Mouse (Mus musculus) small intestine, adult 2 months (tissue): ENCODE measurements around the gene Tmem128. TPM values are rescaled to one million over a fixed set of nuclear protein-coding genes. Genes with fewer than 3 reads are reported as not detected.
A peak's percentile ranks its signal among the peaks of the same experiment; 100 is the strongest.

Experiments used
- H3K27ac ChIP-seq: fragments of 200-500 bp; 2 replicates; pipeline ENCODE4 v1.5.1; 2012; ENCODE audit warnings: low read depth, low read length, control low read depth, inconsistent platforms; ENCODE audit not compliant: insufficient read depth
- H3K27me3 ChIP-seq: fragments of 200-500 bp; 2 replicates; pipeline ENCODE4 v1.6.1; 2012; ENCODE audit warnings: mild to moderate bottlenecking, moderate library complexity, low read length, inconsistent platforms; ENCODE audit not compliant: control insufficient read depth, insufficient read depth
- H3K36me3 ChIP-seq: fragments of 200-500 bp; 2 replicates; pipeline ENCODE4 v1.6.1; 2012; ENCODE audit warnings: mild to moderate bottlenecking, low read length, control low read depth, inconsistent platforms; ENCODE audit not compliant: control insufficient read depth, insufficient read depth
- H3K4me1 ChIP-seq: fragments of 200-500 bp; 2 replicates; pipeline ENCODE4 v1.6.1; 2012; ENCODE audit warnings: low read length, inconsistent platforms, mixed read lengths; ENCODE audit not compliant: control insufficient read depth, insufficient read depth, insufficient read length
- H3K4me3 ChIP-seq: fragments of 200-500 bp; 2 replicates; pipeline ENCODE4 v1.5.1; 2012; ENCODE audit warnings: low read depth, mild to moderate bottlenecking, control low read depth, inconsistent platforms, low read length, moderate library complexity
- CTCF ChIP-seq: fragments of 200-500 bp; IDR thresholded peaks from 2 replicates; pipeline ENCODE4 v1.5.1; 2012; ENCODE audit warnings: low read depth, mild to moderate bottlenecking, control low read depth, inconsistent platforms, low read length, moderate library complexity, mixed read lengths; ENCODE audit not compliant: insufficient replicate concordance, insufficient read length; ENCODE audit errors: extremely low read depth
- POLR2A ChIP-seq: fragments of 200-500 bp; IDR thresholded peaks from 2 replicates; pipeline ENCODE4 v1.6.1; 2012; ENCODE audit warnings: low read depth, mild to moderate bottlenecking, control low read depth, inconsistent platforms, low read length, moderate library complexity
- WGBS: fragments of 180-500 bp; shearing (Covaris S2); methylation state at CpG from one replicate; pipeline ENCODE4 v1.1.7; 2018; 5-methylcytosine and 5-hydroxymethylcytosine counted together
- polyA plus RNA-seq: library from polyadenylated mRNA; depleted of rRNA; stranded (reverse); fragments of >200 nt; gene quantifications from 2 replicates; pipeline ENCODE4 v1.2.3, GENCODE M21; 2012; rRNA removed

The Tmem128 gene
- polyA plus RNA-seq, result 9.6 and 19.7 TPM in 2 replicates

DNA sequence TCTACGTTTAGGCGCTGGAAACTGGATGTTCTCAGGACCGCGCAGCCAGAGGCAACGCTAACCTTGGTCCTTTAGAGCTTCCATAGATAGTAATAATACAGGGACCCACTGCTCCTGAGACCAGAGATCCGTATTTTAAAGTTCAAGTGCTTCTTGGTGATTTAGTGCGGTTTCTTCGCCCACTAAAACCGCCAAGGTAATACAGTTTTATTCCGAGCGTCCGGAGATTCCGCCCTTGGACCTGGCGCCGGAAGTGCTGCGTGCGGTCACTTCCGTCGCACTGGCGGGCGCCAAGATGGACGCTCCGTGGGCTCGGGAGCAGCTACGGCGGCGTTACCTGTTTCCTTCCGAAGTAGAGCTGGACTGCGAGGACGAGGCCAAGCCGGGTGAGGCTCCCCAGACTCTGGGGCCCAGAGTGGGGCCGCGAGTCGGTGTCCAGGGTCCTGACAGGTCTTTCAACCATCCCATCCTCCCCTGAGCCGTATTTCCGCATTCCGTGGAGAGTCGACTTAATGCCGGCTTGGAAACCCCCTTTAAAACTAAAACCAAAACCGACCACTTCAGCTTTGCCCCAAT lies at the start of gene Tmem128:
Gene Tmem128 (plus strand): TSS at position 79 of the 576 bp plus-strand sequence.
- WGBS, result under 1% methylated on average over 40 of the region's 40 CpGs
- TF ChIP-seq CTCF, result no peak
- peak; percentile 88 for TF ChIP-seq POLR2A
- Histone ChIP-seq H3K27ac (peak within 1 kb of the TSS; percentile 72), H3K36me3 (peaks cover 26% of the 10 kb centered on the region), H3K4me3 (peak within 1 kb of the TSS; percentile 85), H3K4me1 (no peaks in the 10 kb centered on the region), H3K27me3 (no peaks in the 10 kb centered on the region)

DNA sequence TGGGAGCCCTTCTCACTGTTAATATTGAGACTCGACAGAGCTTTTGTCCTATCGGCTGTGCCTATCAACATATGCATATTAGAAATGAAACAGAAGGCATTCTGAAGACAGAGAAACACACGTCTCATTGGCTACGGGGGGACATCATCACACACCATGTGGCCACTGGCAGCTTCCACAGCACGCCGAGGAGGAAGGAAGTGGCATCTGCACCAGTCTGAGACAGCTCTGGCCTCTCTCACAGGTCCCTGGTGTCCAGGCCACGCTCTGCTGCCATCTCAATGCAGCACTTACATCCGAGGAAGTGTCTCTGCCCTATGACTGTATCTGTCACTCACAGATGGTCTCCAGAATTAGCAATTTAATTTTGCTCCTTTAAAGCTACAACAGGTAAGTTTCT lies 48.3 kb upstream of the Tmem128 start:
- no peaks in the 10 kb centered on the region; the same call in 1 of the 2 replicates for H3K4me1 ChIP-seq
- 81% methylated on average over 8 of the region's 8 CpGs for WGBS
- no peak for TF ChIP-seq CTCF
- TF ChIP-seq POLR2A, result no peak
- H3K36me3 ChIP-seq, result peaks cover 31% of the 10 kb centered on the region
- H3K27ac ChIP-seq, result no peak overlapping the region
- H3K27me3 ChIP-seq, result no peaks in the 10 kb centered on the region
- H3K4me3 ChIP-seq, result no peak overlapping the region

DNA sequence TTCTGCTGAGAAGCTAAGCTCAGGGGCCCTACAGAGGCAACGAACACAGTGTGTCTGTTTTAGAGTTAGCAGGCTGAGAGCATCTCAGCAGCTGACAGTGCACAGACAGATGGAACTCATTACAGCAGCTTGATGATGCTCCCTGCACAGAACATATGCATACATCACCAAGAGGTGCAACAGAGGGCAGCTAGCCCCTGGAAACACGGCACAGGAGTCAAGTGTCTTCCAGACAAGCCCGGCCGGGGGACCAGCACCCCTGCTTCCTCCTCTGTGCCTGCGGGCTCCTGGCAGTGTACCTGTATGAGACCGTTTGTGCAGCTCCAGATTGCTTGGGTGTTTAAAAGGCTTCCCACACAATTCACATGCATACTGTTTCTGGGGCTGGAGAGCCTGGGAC lies 47.0 kb upstream of the Tmem128 start:
- WGBS, result 89% methylated on average over 6 of the region's 6 CpGs
- H3K4me3 ChIP-seq, result no peak overlapping the region
- no peak overlapping the region for H3K27ac ChIP-seq
- no peak for TF ChIP-seq POLR2A
- TF ChIP-seq CTCF, result no peak
- peaks cover 31% of the 10 kb centered on the region for H3K36me3 ChIP-seq
- H3K27me3 ChIP-seq, result no peaks in the 10 kb centered on the region
- H3K4me1 ChIP-seq, result no peaks in the 10 kb centered on the region; the same call in 1 of the 2 replicates

DNA sequence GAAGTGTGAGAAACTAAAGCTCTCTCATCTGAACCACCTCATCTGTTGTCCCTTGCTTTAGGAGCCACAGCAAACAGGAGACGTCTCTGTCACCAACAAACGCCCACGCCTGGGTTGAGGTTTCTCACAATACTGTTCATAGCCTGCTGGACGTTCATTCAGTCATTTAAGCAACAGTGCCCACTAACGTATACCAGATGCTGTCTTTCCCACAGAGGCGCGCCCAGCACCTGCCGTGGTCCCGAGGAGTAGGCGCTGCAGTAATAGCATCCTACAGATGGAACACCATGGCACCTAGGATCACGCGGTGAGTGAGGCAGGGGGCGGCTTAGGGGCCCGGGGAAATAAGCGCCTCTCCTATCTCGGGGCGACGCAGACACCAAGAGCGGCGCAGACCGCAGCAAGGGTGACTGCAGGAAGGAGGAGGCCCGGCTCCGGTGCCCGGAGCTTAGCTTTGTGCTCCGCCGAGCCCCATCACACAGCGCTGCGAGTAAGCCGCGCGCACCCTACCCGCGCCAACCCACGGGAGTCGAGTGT lies 40.1 kb upstream of the Tmem128 start:
- Histone ChIP-seq H3K4me1 (peaks cover 10% of the 10 kb centered on the region; the same call in 1 of the 2 replicates), H3K27me3 (no peaks in the 10 kb centered on the region), H3K27ac (no peak overlapping the region; the same call in 1 of the 2 replicates), H3K4me3 (peak overlapping the region; percentile 95), H3K36me3 (peaks cover 9% of the 10 kb centered on the region; the same call in 1 of the 2 replicates)
- WGBS, result under 1% methylated on average over 35 of the region's 35 CpGs
- no peak for TF ChIP-seq POLR2A
- TF ChIP-seq CTCF, result no peak

DNA sequence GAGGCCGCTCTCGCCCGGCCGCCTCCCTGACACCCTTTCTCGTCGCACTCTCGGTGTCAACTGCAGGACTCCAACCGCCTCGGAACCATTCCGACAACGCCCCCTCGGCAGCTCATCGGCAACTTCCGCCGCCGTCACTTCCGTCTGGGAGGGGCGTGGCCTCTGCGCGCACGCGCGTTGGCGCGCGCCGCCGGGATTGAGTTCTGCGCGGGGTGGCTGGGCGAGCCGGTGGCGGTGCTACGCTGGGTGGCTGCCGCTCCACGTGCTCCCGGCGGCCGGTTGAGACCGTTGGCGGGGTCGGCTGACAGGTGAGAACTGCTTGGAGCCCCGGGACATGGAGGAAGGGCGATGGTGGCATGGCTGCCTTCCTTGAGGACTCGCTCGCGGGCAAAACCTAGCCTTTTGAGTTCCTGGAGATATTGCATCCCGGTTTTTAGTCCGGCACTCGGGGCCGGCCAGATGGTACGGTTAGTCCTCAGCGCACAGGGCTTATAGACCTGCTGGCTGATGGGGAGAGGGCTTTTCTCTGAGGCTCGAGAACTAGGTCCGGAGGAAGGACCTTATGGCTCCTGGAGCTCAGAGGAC lies 39.6 kb upstream of the Tmem128 start, which contains the start of the genes Zbtb49 and Lyar:
Gene Zbtb49 (minus strand): TSS at position 130 of the 585 bp plus-strand sequence.
Gene Lyar (plus strand): TSS at position 143 of the 585 bp plus-strand sequence.
- WGBS, result under 1% methylated on average over 55 of the region's 55 CpGs
- TF ChIP-seq POLR2A (peak; percentile 67), CTCF (no peak)
- Histone ChIP-seq H3K4me1 (peaks cover 10% of the 10 kb centered on the region; the same call in 1 of the 2 replicates), H3K27me3 (no peaks in the 10 kb centered on the region), H3K36me3 (peaks cover 6% of the 10 kb centered on the region), H3K27ac (no peak within 1 kb of the TSS; the same call in 1 of the 2 replicates), H3K4me3 (peak within 1 kb of the TSS; percentile 95)

DNA sequence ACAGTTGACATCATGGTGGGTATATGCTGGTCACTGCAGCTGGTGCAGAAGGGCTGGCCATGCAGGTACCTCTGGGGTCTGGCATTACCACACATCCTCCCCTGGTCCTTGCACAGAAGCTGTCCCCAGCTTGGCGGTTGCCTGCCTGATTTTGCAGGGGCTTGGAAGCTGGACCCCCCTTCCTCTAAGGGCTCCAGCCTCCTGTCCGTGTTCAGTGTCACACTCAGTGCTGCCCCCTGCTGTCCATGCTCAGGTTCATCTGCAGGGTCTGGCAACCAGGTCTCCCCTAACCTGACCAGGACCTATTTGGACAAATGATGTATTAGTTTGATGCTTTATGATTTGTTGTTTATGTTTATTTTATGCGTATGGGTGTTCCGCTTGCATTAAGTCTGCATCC lies 24.6 kb upstream of the Tmem128 start:
- WGBS, result 77% methylated on average over 4 of the region's 4 CpGs
- Histone ChIP-seq H3K27ac (no peak overlapping the region), H3K4me1 (no peaks in the 10 kb centered on the region), H3K4me3 (no peak overlapping the region), H3K36me3 (peaks cover 22% of the 10 kb centered on the region), H3K27me3 (no peaks in the 10 kb centered on the region)
- TF ChIP-seq POLR2A, result no peak
- peak; percentile 54; the same call in 1 of the 2 replicates for TF ChIP-seq CTCF

DNA sequence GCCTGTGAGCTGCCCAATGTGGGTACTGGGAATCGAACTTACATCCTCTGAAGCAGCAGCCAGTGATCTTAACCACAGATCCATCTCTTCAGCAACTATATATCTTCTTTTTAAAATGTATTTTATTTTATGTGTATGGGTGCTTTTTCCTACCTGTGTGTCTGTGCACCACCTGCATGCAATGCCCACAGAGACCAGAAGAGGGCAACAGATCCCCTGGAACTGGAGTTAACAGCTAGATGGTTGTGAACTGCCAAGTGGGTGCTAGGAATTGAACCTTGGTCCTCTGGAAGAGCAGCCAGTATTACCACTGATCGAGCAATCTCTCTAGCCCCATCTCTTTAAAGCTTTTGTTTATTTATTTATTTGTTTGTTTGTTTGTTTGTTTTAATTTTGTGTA lies 23.4 kb upstream of the Tmem128 start:
- peaks cover 14% of the 10 kb centered on the region; the same call in 1 of the 2 replicates for H3K36me3 ChIP-seq
- H3K27ac ChIP-seq, result no peak overlapping the region
- 100% methylated on average over 2 of the region's 2 CpGs for WGBS
- TF ChIP-seq CTCF (no peak), POLR2A (no peak)
- no peak overlapping the region for H3K4me3 ChIP-seq
- H3K27me3 ChIP-seq, result no peaks in the 10 kb centered on the region
- no peaks in the 10 kb centered on the region for H3K4me1 ChIP-seq
